Mouse (Mus musculus) midbrain, embryonic 16.5 days (tissue): Measurements from ENCODE around the gene Faah. TPM values are rescaled to one million over a fixed set of nuclear protein-coding genes. Genes with fewer than 3 reads are reported as not detected.
A peak's percentile ranks its signal among the peaks of the same experiment; 100 is the strongest.

Experiments
- ATAC-seq: fragments of 200-750 bp; cut with Nextera tagmentation; 2 replicates; pipeline ENCODE4 v1.8.0; 2017; ENCODE audit warnings: moderate TSS enrichment
- H3K27ac ChIP-seq: fragments of 300-500 bp; sonication (generic); 2 replicates; pipeline ENCODE4 v1.5.1; 2014; ENCODE audit warnings: mild to moderate bottlenecking, low read length, mixed read lengths
- H3K27me3 ChIP-seq: fragments of 300-500 bp; sonication (generic); 2 replicates; pipeline ENCODE4 v1.6.1; 2014; ENCODE audit warnings: low read depth, low read length, mixed read lengths; ENCODE audit not compliant: control insufficient read depth, insufficient read depth
- H3K36me3 ChIP-seq: fragments of 300-500 bp; sonication (generic); 2 replicates; pipeline ENCODE4 v1.6.1; 2014; ENCODE audit warnings: mild to moderate bottlenecking, low read length, moderate library complexity, mixed read lengths; ENCODE audit not compliant: control insufficient read depth, insufficient read depth
- H3K4me1 ChIP-seq: fragments of 300-500 bp; sonication (generic); 2 replicates; pipeline ENCODE4 v1.6.1; 2014; ENCODE audit warnings: mild to moderate bottlenecking, low read length, mixed read lengths; ENCODE audit not compliant: control insufficient read depth, insufficient read depth
- H3K4me2 ChIP-seq: fragments of 300-500 bp; sonication (generic); 2 replicates; pipeline ENCODE4 v1.6.1; 2014; ENCODE audit warnings: mild to moderate bottlenecking, low read length, mixed read lengths
- H3K4me3 ChIP-seq: fragments of 300-500 bp; sonication (generic); 2 replicates; pipeline ENCODE4 v1.5.1; 2014; ENCODE audit warnings: low read depth, mild to moderate bottlenecking, low read length, moderate library complexity, mixed read lengths
- H3K9ac ChIP-seq: fragments of 300-500 bp; sonication (generic); 2 replicates; pipeline ENCODE4 v1.6.1; 2014; ENCODE audit warnings: low read depth, low read length, mixed read lengths
- H3K9me3 ChIP-seq: fragments of 300-500 bp; sonication (generic); replicated peaks from 2 replicates; pipeline ENCODE4 v1.6.1; 2014; ENCODE audit warnings: mild to moderate bottlenecking, low read length, mixed read lengths; ENCODE audit not compliant: control insufficient read depth, poor library complexity, severe bottlenecking
- WGBS: fragments of 180-500 bp; shearing (Covaris S2); extraction: QIAGEN DNeasy Blood & Tissue Kit; methylation state at CpG from one replicate; pipeline ENCODE4 v1.1.7; 2014; 5-methylcytosine and 5-hydroxymethylcytosine counted together
- polyA plus RNA-seq: library from polyadenylated mRNA; unstranded; fragments of >200 nt; fragmentation: Nextera tagmentation; extraction: Ambion mirVana; gene quantifications from 2 replicates; pipeline ENCODE4 v1.2.1, GENCODE M21; 2015

The Faah gene
- polyA plus RNA-seq, 1 experiment from 2014 or later, result 27.3 TPM

- peak overlapping the region; percentile 64 for H3K4me2 ChIP-seq
- ATAC-seq, result peak; percentile 16
- H3K4me1 ChIP-seq, result peaks cover 14% of the 10 kb centered on the region
- peak overlapping the region; percentile 37 for H3K4me3 ChIP-seq
- H3K27ac ChIP-seq, result no peak overlapping the region
- peaks cover 63% of the 10 kb centered on the region for H3K27me3 ChIP-seq
- H3K9ac ChIP-seq, result peak overlapping the region; percentile 54
- no peaks in the 10 kb centered on the region for H3K36me3 ChIP-seq
- no peaks in the 10 kb centered on the region for H3K9me3 ChIP-seq
- WGBS, result 1% methylated on average over 35 of the region's 41 CpGs
These were observed 73.9 kb downstream of the Faah start for GRCm38 (mm10) chr4:115943669-115944314.

- Histone ChIP-seq H3K4me2 (no peak overlapping the region), H3K27ac (no peak overlapping the region), H3K4me1 (peaks cover 19% of the 10 kb centered on the region), H3K9ac (no peak overlapping the region), H3K36me3 (no peaks in the 10 kb centered on the region), H3K4me3 (no peak overlapping the region), H3K9me3 (no peaks in the 10 kb centered on the region), H3K27me3 (peaks cover 65% of the 10 kb centered on the region)
- 7% methylated on average over 8 of the region's 9 CpGs for WGBS
- no peak for ATAC-seq
These were observed 76.4 kb downstream of the Faah start for GRCm38 (mm10) chr4:115941242-115941820.

DNA sequence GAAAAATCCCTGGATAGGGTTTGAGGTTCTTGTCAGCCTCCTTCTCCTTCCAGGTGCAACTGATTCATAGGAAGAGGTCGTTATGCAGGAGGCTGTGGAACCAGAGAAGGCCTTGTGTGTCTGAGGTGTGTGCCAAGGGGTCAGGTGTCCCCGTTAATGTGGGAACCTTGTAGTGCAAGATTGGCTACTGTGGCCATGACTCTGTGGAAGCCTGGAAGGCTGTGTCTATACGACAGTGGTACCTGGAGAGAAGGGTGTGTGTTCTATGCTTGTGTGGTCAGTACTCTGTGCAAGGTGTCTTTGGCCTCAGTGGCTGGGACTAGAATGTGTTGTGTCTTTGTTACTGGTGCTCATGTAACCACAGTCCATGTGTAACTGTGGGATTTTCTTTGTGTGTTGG is 77.0 kb downstream of the Faah start:
- H3K4me2 ChIP-seq, result no peak overlapping the region
- peaks cover 22% of the 10 kb centered on the region for H3K4me1 ChIP-seq
- no peak overlapping the region for H3K4me3 ChIP-seq
- no peaks in the 10 kb centered on the region for H3K36me3 ChIP-seq
- H3K27ac ChIP-seq, result no peak overlapping the region
- H3K9me3 ChIP-seq, result no peaks in the 10 kb centered on the region
- no peak overlapping the region for H3K9ac ChIP-seq
- peaks cover 60% of the 10 kb centered on the region for H3K27me3 ChIP-seq
- 18% methylated on average over 3 of the region's 3 CpGs for WGBS
- no peak for ATAC-seq

- WGBS, result under 1% methylated on average over 71 of the region's 71 CpGs
- no peaks in the 10 kb centered on the region for H3K9me3 ChIP-seq
- H3K9ac ChIP-seq, result no peak within 1 kb of the TSS
- peaks cover 56% of the 10 kb centered on the region for H3K27me3 ChIP-seq
- H3K27ac ChIP-seq, result no peak within 1 kb of the TSS
- no peak for ATAC-seq
- peaks cover 22% of the 10 kb centered on the region for H3K4me1 ChIP-seq
- H3K36me3 ChIP-seq, result no peaks in the 10 kb centered on the region
- peak within 1 kb of the TSS; percentile 26 for H3K4me3 ChIP-seq
- peak within 1 kb of the TSS; percentile 42 for H3K4me2 ChIP-seq
These were observed 78.2 kb downstream of the Faah start, which contains the start of gene Dmbx1 for GRCm38 (mm10) chr4:115939295-115940102. Gene Dmbx1 (minus strand): TSS chr4:115939926.

- Histone ChIP-seq H3K27me3 (peaks cover 56% of the 10 kb centered on the region), H3K9ac (no peak overlapping the region), H3K4me3 (peak overlapping the region; percentile 26), H3K9me3 (no peaks in the 10 kb centered on the region), H3K4me2 (peak overlapping the region; percentile 42), H3K4me1 (peaks cover 17% of the 10 kb centered on the region), H3K36me3 (no peaks in the 10 kb centered on the region), H3K27ac (no peak overlapping the region)
- ATAC-seq, result no peak
- WGBS, result under 1% methylated on average over 37 of the region's 37 CpGs
These were observed 79.2 kb downstream of the Faah start for GRCm38 (mm10) chr4:115938276-115939160.

DNA sequence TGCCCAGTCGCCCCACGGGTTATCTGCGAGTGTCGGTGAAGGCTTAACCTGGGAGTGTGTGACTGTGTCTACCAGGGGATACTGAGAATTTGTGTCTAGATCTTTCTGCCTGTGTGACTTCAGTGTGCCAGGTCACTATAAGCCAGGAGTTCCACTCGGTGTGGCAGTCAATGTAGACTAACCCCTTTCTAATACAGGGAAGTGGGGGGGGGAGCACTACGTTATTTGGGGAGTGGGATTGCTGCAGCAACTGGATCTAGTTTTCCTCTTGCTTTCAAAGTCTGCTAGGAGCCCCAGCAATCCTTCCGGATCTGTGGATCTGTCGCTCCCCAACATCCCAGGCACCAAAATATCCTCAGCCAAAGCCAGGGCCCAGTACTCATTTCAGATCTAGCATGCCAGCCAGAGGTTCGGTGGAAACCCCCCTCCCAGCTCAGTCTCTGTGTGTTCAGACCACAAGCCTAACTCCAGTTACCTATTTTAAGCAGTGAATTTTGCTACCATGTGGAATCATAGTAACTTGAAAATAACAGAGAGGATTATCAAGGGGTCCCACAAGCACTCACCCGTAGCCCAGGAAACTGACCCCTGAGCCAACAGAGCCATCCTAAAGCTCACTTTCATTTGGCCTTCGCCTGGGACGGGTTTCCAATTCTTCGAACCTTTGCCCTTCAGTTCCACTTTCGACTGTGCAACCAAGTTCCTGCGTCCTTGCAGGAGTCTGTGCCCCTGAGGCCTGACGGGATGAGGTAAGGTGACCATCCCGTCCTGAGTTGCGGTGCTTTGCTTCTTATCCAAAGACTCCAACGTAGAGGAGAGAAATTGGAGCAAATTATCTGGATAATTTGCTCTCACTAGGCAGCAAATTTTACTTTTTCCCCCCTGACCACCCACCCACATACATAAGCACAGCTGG is 80.4 kb downstream of the Faah start:
- H3K9ac ChIP-seq, result no peak overlapping the region
- H3K27ac ChIP-seq, result no peak overlapping the region
- H3K4me2 ChIP-seq, result peak overlapping the region; percentile 38; the same call in 1 of the 2 replicates
- H3K9me3 ChIP-seq, result no peaks in the 10 kb centered on the region
- H3K27me3 ChIP-seq, result peaks cover 49% of the 10 kb centered on the region
- H3K36me3 ChIP-seq, result no peaks in the 10 kb centered on the region
- ATAC-seq, result no peak
- H3K4me1 ChIP-seq, result peaks cover 17% of the 10 kb centered on the region
- H3K4me3 ChIP-seq, result peak overlapping the region; percentile 17
- 11% methylated on average over 19 of the region's 19 CpGs for WGBS

GRCm38 (mm10) chr4:115936646-115937045 is 81.1 kb downstream of the Faah start:
- WGBS, result 1% methylated on average over 20 of the region's 20 CpGs
- Histone ChIP-seq H3K4me2 (peak overlapping the region; percentile 38), H3K9me3 (no peaks in the 10 kb centered on the region), H3K27ac (no peak overlapping the region), H3K36me3 (no peaks in the 10 kb centered on the region), H3K4me3 (peak overlapping the region; percentile 17), H3K9ac (no peak overlapping the region), H3K4me1 (peaks cover 17% of the 10 kb centered on the region), H3K27me3 (peaks cover 46% of the 10 kb centered on the region)
- ATAC-seq, result no peak
